Mouse (Mus musculus) hindbrain, embryonic 16.5 days (tissue): ENCODE data around the gene 1700102P08Rik. TPM values are rescaled to one million over a fixed set of nuclear protein-coding genes. Genes with fewer than 3 reads are reported as not detected.

Experiments
- polyA plus RNA-seq: library from polyadenylated mRNA; unstranded; fragments of >200 nt; fragmentation: Nextera tagmentation; extraction: Ambion mirVana; gene quantifications from 2 replicates; pipeline ENCODE4 v1.2.1, GENCODE M21; 2015

1700102P08Rik gene
- polyA plus RNA-seq, 1 experiment from 2014 or later = 1.5 TPM

Other genes with a start within 250 kb of the 1700102P08Rik start
- gene Bsn, start 202.4 kb upstream of the 1700102P08Rik start, polyA plus RNA-seq = 8.7 and 9.5 TPM in 2 replicates
- 75.4 and 90.0 TPM in 2 replicates for gene Dag1, start 128.8 kb upstream of the 1700102P08Rik start, polyA plus RNA-seq
- gene Nicn1, start 102.4 kb upstream of the 1700102P08Rik start, polyA plus RNA-seq = 142 and 145 TPM in 2 replicates
- gene Amt, start 96.0 kb upstream of the 1700102P08Rik start, polyA plus RNA-seq = 23.3 and 26.3 TPM in 2 replicates
- 278 TPM in 2 replicates for gene Rhoa, start 86.7 kb upstream of the 1700102P08Rik start, polyA plus RNA-seq
- gene Tcta, start 86.6 kb upstream of the 1700102P08Rik start, polyA plus RNA-seq = 51.6 and 57.2 TPM in 2 replicates
- 451 and 453 TPM in 2 replicates for gene Gpx1, start 53.9 kb upstream of the 1700102P08Rik start, polyA plus RNA-seq
- 116 and 127 TPM in 2 replicates for gene Usp4, start 45.0 kb upstream of the 1700102P08Rik start, polyA plus RNA-seq
- gene Ccdc36, start 35.7 kb downstream of the 1700102P08Rik start, polyA plus RNA-seq = 1.6 and 1.7 TPM in 2 replicates
- gene BC048562, start 43.7 kb downstream of the 1700102P08Rik start, polyA plus RNA-seq = not detected in 2 replicates
- 57.6 and 68.3 TPM in 2 replicates for gene Ccdc71, start 67.7 kb downstream of the 1700102P08Rik start, polyA plus RNA-seq
- 54.8 and 68.6 TPM in 2 replicates for gene Klhdc8b, start 68.8 kb downstream of the 1700102P08Rik start, polyA plus RNA-seq
- 17.1 and 26.5 TPM in 2 replicates for gene Lamb2, start 86.9 kb downstream of the 1700102P08Rik start, polyA plus RNA-seq
- gene Usp19, start 97.8 kb downstream of the 1700102P08Rik start, polyA plus RNA-seq = 56.3 and 71.4 TPM in 2 replicates
- gene Qars, start 114.9 kb downstream of the 1700102P08Rik start, polyA plus RNA-seq = 62.3 and 64.6 TPM in 2 replicates
- 106 and 126 TPM in 2 replicates for gene Qrich1, start 124.0 kb downstream of the 1700102P08Rik start, polyA plus RNA-seq
- gene Impdh2, start 167.5 kb downstream of the 1700102P08Rik start, polyA plus RNA-seq = 101 and 110 TPM in 2 replicates
- gene Ndufaf3, start 174.6 kb downstream of the 1700102P08Rik start, polyA plus RNA-seq = 71.8 and 78.2 TPM in 2 replicates
- gene Dalrd3, start 177.1 kb downstream of the 1700102P08Rik start, polyA plus RNA-seq = 328 and 331 TPM in 2 replicates
- gene Wdr6, start 185.9 kb downstream of the 1700102P08Rik start, polyA plus RNA-seq = 326 and 352 TPM in 2 replicates
- 40.1 and 40.2 TPM in 2 replicates for gene P4htm, start 204.9 kb downstream of the 1700102P08Rik start, polyA plus RNA-seq